Mouse (Mus musculus) common myeloid progenitor, adult 5-6 weeks (primary cell): ENCODE data around the gene Tm2d3. TPM values are rescaled to one million over a fixed set of nuclear protein-coding genes. Genes with fewer than 3 reads are reported as not detected.
A peak's percentile ranks its signal among the peaks of the same experiment; 100 is the strongest.

Experiments
- ATAC-seq: replicated peaks from 2 replicates; pipeline ENCODE4 v1.8.0; 2016; ENCODE audit warnings: low read depth, mild to moderate bottlenecking, moderate TSS enrichment, inconsistent platforms; ENCODE audit not compliant: poor library complexity, severe bottlenecking
- total RNA-seq: library from RNA; stranded (forward); fragments of 200-1000, 187-1606 nt; gene quantifications from 2 replicates; pipeline ENCODE4 v1.2.3, GENCODE M21; 2017

Gene Tm2d3
- total RNA-seq, 1 experiment from 2014 or later = 62.3 TPM

DNA sequence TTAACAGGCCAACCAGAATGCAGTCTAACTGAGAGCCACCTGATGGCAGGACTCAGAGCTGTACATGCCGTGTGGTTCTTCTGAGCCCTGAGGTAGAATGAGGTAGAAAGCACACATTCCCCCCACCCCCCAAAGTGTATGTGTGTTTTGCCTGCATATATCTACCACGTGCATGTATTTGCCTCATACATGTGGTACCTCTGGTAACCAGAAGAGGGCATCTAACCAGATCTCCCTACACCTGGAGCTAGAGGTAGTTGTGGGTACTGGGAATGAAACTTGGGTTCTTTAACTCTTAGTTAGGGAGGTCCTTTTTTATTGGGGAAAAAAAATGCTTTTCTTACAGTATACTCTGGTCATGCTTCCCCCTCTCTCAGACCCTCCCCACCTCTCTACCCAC is 5.5 kb downstream of the Tm2d3 start:
- peak; percentile 42 for ATAC-seq

DNA sequence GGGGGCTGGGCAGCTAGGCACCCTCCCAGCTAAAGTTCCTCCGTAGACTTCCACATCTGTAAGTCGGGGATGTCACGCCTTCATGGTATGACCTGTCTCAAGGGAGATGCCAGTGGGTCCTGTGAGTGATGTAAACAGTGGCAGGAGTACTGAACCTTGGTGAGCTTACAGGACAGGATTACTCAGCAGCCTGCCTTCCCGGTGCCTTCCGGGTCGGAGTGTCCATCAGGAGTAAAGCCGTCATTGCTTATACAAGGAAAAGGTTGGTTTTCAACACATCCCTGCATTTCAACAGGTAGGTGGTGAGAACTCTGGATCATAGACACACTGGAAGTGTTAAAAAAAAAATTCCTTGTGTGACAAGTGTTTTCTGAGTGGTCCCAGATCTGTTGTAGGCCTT is 11.1 kb downstream of the Tm2d3 start:
- no peak for ATAC-seq

- ATAC-seq = peak; percentile 92
These were observed 13.9 kb downstream of the Tm2d3 start for GRCm38 (mm10) chr7:65704818-65705242.

DNA sequence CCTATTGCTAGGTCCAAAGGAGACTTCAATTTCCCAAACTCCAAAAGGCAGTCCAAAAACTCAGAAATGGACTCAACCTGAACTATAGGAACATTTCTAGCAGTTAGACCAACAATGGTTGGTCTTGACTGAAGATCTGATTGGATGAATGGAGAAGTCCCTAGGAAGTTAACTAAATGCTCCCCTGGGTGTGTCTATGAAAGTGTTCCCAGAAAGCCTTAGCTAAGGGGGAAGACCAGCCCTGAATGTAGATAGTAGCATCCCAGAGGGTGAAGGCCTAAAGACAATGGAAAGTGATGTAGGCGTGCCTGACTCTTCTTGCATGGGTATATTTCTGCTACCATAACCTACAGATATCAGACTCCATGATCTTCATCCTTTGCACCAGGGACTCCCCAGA is 17.5 kb downstream of the Tm2d3 start:
- ATAC-seq = no peak

GRCm38 (mm10) chr7:65710301-65710700 is 19.3 kb downstream of the Tm2d3 start:
- no peak for ATAC-seq

DNA sequence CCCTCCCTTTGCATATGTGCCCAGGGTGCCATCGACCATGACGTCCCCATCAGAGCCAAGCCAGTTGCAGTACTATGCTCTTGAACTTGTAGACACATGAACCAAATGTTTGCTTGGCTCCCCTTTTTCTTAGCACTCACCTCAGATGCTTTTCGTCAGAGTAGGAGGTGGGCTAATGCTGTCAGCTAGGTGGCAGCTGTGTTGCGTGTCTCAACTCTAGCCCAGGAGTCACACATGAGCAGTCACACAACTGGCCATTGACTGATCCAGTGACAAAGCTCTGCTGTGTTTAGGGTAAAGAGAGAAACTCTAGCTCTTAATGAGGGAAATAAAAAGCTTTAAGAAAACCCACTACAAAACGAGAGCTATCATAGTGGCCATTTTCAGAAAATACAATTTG is 22.8 kb downstream of the Tm2d3 start:
- no peak for ATAC-seq

DNA sequence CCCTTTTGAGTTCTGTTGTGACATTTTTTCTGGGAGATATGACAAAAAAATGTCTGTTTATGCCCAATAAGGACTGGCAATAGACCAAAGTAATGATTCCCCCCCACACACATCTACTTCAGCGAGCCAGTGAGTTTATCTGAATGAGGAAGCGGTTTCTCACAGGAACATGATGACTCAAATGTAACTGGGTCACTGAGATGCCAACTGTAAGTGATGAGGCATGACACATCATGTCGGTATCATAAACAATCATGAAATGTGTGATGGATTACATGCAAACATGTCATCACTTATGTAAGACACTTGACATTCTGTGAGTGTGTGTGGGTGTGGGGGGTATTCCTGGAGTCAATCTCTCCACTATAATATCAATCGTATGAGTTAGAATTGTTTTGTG is 23.3 kb downstream of the Tm2d3 start:
- ATAC-seq = peak; percentile 89

DNA sequence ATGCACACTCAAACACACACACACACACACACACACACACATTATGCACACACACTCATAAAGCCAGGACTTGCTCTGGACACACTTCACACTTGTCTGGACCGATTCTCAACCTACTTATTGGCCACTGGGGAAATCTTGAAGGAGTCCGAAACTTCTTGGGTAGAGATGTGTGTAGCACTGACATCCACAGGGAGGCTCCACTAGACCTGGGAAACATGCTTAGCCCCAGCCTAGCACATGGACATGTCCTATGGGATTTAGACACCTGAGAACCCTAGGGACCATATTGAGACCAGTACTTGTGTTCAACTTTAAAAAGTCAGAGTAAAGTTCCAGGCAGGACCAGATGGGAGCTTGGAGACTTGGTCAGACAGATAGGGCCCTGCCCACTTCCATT is 43.1 kb downstream of the Tm2d3 start:
- ATAC-seq = no peak

GRCm38 (mm10) chr7:65735261-65735660 is 44.3 kb downstream of the Tm2d3 start:
- no peak for ATAC-seq

DNA sequence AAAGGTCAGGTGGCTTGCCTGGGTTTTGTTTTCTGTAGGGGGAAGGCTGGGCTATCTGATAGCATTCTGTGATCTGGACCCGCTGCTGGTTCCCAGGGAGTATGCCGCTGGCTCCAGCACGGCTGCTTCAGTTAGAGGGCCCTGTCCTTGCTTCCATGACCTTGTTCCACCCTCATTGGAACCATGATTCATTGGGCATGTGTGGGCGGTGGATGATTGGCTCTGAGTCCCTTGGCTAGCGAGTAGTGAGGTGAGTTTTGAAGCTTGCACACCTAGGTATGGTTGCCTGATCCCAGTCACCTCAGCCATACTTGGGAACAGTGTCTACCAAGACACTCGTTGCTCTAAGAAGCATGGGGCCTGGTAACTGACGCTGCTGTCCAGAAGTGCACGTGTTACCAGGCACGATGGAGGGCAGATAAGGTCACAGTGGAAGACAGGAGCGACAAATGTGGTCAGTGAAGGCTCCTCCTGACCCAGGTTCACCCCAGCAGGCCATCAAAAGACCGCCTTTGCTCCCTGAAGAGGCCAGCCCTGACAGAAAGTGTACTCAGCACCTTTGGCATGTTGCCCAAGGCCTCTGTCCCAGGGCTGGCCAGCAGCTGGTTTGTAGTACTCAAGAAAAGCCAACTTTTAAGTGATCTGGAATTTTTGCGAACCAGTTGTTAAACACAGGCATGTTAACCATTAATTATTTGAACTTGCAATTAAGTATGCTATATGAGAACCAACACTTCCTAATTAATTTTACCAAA is 46.5 kb downstream of the Tm2d3 start:
- ATAC-seq = no peak

GRCm38 (mm10) chr7:65742857-65743256 is 51.9 kb downstream of the Tm2d3 start:
- ATAC-seq = no peak

DNA sequence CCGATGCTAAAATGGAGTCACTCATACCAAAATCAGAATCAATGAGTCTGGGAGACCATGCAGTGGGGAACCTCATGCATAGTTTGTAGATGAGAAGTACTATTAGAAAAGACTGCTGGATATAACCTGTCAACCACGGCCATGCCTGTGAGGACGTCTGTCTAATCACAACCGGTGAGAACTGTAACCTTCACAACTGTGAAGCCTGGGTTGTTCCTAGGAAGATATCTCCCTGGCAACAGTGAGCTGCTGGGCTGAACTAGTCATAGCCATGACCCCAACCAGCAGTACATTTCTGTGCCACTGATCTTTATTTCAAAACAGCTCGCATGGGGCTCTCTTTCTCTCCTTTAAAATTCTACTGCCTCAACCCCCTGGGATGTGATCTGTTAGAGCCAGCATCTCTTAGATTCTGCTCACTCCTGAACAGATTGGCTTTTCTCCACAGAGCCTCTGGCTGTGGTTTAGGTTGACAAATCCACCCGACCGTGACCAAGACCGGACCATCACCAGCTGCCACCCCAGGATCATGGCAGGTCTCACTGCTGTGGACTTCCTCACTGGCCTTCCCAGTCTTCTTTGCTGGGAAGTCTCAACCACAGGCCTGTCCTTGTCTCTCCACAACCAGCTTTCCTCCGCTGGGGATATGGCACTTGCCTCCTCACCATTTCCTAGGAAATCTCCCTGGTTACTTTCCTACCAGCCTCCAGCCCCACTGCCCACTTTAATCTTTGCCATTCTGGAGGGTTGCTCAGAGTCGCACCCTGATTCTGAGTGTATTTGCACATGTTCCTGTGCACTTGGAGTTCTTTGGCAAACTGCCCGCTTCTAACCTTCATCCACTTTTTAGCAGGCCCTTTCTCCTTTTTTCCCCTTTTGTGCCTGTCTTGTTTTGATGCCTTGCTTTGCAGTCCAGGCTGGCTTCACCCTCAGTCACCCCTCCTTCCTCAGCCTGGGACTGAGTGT is 57.3 kb downstream of the Tm2d3 start:
- ATAC-seq = no peak

Other genes starting within 250 kb of the Tm2d3 start
- gene Tjp1, start 163.4 kb upstream of the Tm2d3 start, total RNA-seq = 6.5 and 6.6 TPM in 2 replicates
- gene Tarsl2, start 46.3 kb upstream of the Tm2d3 start, total RNA-seq = 35.9 and 36.3 TPM in 2 replicates
- gene Pcsk6, start 170.6 kb downstream of the Tm2d3 start, total RNA-seq = 0.09 and 0.10 TPM in 2 replicates